Mouse (Mus musculus): ENCODE measurements at regions not wholly inside any gene's neighbourhood (a gene's known extent, or its start where the extent isn't known, plus 50 kb on each side); places are given as distances from the start of the nearest gene placed in this dataset.

DNA sequence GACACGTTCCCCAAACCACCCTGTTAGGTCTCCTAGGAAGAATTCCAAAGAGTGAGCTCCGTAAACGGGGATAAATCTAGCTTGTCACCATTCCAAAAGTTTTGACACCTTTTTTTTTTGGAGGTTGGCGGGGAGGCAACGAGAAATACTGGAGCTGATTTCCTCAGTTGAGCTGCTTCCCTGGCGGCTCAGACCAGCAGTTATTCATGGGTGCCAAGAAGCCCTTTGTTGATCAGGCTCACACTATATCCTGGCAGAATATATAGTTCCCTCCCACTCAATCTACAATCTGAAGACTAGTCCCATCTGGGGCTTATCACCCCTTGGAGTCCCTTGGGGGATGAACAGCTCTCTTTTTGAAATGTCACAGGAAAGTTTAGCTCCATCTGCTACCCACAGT lies 77.5 kb upstream of the Tiam2 start:
- no peak for DNase-seq

DNA sequence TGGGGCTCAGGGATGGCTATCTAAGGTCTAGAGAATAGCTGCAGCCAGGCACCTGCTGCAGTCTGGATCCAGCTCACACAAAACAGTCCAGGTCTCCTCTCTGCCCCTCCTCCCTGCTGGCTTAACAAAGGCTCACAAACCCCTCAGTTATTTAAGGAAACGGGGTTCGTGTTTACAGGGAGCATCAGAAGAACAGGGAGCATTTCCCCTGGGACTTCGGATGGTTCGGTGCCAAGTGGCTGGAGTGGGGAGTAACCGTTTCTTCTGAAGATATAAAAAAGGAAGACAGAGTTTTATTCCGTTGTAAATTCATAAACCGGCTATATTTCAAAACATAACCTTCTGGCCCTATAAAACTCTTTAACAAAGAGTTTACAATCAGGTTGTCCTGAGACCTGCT lies 77.1 kb upstream of the Tiam2 start:
- no peak for DNase-seq

DNA sequence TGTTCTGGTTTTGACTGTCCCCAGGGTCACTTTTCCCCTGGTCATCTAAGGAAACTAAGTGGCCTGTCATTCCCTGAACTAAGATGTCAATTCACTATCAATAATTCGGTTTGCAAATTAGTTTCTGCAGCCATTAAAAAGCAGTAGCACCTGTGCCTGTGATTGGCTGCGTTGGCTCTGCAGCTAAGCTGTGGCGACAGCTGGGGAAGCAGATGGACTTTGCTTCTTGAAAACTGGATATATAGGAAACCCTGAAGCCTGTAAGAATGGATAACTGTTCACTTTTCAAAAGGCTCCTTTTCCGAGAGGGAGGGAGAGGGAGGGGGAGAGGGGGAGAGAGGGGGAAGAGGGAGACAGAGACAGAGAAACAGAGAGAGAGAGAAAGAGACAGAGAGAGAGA lies 75.2 kb upstream of the Tiam2 start:
- DNase-seq: no peak

- DNase-seq: no peak
These were observed 74.4 kb upstream of the Tiam2 start for GRCm38 (mm10) chr17:3251966-3252365.

DNA sequence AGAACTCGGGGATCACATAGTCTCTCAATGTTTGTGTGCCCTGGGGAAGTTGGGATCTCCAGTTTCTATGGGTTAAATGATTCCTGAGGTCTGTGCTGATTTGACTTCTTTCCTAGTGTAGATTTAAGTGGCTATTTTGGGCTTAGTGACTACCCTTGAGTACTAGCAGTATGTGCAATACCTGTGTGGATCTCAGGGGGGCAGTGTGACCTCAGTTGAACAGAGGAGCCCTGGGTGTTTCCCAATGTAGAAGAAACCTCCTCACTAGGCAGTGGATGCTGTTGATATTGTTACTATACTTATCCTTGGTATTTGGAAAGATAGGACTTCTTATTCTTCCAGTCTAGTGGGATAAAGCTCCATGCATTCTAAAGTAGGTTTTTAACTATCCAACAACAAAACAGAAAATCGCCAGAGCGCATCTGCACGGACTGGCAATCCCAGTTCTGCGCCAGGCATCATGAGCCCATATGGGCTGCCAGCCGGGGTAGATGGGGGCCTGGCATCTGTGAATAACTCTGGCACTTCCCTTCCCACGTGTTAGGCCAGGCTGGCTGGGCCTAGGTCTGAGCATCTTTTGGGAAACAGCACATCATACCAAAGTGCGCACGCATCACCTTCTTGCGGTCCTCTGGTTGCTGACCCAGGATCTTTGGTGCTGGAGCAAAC lies 72.7 kb upstream of the Tiam2 start:
- peak; percentile 55 for DNase-seq

DNA sequence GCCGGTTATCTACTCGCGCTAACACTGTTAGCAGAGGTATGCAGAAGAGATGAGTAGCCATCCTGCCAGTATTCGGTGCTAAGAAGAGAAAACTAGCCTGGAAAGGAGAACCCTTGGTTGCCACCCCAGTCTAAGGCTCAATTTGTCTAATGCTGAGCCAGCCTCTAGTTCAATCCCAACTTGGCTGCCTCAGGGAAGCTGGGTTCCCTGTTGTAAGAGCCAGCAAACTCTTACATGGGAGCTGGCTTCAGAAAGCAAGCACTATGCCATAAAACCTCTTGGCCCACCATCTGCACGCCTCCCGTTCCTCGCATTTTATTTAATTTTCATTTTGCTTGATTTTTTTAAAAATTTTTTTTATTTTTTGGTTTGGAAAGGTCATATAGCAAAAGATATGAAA lies 69.6 kb upstream of the Tiam2 start:
- no peak for DNase-seq

DNA sequence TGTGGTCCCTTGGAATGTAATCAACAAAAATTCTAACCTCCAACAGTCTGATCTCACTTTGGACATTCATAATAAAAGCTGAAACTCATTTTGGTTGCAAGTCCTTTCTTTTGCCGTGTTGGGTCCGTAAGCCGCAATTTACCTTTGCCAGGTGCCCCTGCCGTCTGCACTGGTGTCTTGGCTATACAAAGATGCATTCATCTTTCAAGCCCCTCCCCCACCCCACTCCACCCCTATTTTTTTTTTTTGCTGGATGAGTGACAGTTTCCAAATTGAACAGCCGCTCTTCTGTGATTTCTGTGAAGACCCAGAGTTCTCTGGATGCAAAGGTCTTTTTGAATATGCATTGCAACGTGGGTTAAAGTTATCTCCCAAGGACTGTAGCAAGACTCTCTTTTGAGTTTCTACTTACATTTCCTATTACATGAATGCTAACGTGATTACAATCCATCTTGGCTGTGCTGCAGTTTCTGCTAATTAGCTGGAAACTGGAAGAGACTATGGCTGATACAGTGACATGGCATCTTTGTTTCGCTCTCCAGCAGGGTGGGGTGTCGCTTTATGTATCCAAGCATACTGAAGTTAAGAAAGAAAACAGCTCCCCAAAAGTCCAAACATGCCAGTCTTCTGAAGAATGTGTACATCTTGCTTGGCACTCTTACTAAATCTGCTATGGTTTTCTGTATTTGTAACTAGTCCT lies 67.4 kb upstream of the Tiam2 start:
- no peak for DNase-seq

- DNase-seq: no peak
These were observed 65.6 kb upstream of the Tiam2 start for GRCm38 (mm10) chr17:3260796-3261195.

GRCm38 (mm10) chr17:3273108-3274091 lies 53.0 kb upstream of the Tiam2 start:
- peak; percentile 90 for DNase-seq

GRCm38 (mm10) chr17:3274449-3275285 lies 51.7 kb upstream of the Tiam2 start:
- DNase-seq: no peak

Data from lung, postnatal 36 days (tissue).